Mouse (Mus musculus): ENCODE results near the gene Lman1l. TPM values are rescaled to one million over a fixed set of nuclear protein-coding genes. Genes with fewer than 3 reads are reported as not detected.

Lman1l gene
- total RNA-seq, 2 experiments from 2014 or later, result not detected

Other genes starting within 250 kb of the Lman1l start
- 1 to 10 TPM; 7.8 to 8.7 TPM for gene Ppcdc, start 180.7 kb downstream of the Lman1l start, total RNA-seq (2021)
- 1 to 10 TPM; 4.9 to 5.1 TPM for gene Scamp5, start 152.7 kb downstream of the Lman1l start, total RNA-seq (2021)
- 1 to 10 TPM; 1.6 to 2.3 TPM for gene Rpp25, start 116.7 kb downstream of the Lman1l start, total RNA-seq (2021)
- gene Cox5a, start 99.5 kb downstream of the Lman1l start, total RNA-seq (2021), result 1,000 to 10,000 TPM; 2,545 to 2,748 TPM
- gene Fam219b, start 83.2 kb downstream of the Lman1l start, total RNA-seq (2021), result 1 to 10 TPM; 6.7 to 9.3 TPM
- 100 to 1,000 TPM; 160 to 162 TPM for gene Mpi, start 68.0 kb downstream of the Lman1l start, total RNA-seq (2021)
- 10 to 100 TPM; 24.6 to 24.8 TPM for gene Scamp2, start 59.8 kb downstream of the Lman1l start, total RNA-seq (2021)
- gene Ulk3, start 31.3 kb downstream of the Lman1l start, total RNA-seq (2021), result 1 to 10 TPM; 6.8 to 8.9 TPM
- gene Cplx3, start 14.5 kb downstream of the Lman1l start, total RNA-seq (2021), result not detected
- 10 to 100 TPM; 23.5 to 27.4 TPM for gene Csk, start 32.9 kb upstream of the Lman1l start, total RNA-seq (2021)
- not detected for gene Cyp1a2, start 62.9 kb upstream of the Lman1l start, total RNA-seq (2021)
- under 1 TPM in 1 of 2 experiments, not detected in 1; 0.08 TPM for gene Cyp1a1, start 67.2 kb upstream of the Lman1l start, total RNA-seq (2021)
- 1 to 10 TPM; 4.9 to 7.0 TPM for gene Edc3, start 87.8 kb upstream of the Lman1l start, total RNA-seq (2021)
- gene Clk3, start 145.1 kb upstream of the Lman1l start, total RNA-seq (2021), result 10 to 100 TPM; 27.6 to 29.2 TPM
- 1 to 10 TPM; 2.9 to 5.7 TPM for gene Arid3b, start 216.0 kb upstream of the Lman1l start, total RNA-seq (2021)